Mouse (Mus musculus) heart, postnatal 4 days (tissue): Measurements from ENCODE around the gene Bhlha9. TPM values are rescaled to one million over a fixed set of nuclear protein-coding genes. Genes with fewer than 3 reads are reported as not detected.
A peak's percentile ranks its signal among the peaks of the same experiment; 100 is the strongest.

Experiments
- DNase-seq: peaks from one replicate; pipeline ENCODE4 v3.0.0; 2021
- total RNA-seq, 2 experiments: library from RNA; stranded (reverse); gene quantifications; 2 replicates each; pipeline ENCODE4 v1.2.3; 2021

The Bhlha9 gene
- total RNA-seq, result not detected

DNA sequence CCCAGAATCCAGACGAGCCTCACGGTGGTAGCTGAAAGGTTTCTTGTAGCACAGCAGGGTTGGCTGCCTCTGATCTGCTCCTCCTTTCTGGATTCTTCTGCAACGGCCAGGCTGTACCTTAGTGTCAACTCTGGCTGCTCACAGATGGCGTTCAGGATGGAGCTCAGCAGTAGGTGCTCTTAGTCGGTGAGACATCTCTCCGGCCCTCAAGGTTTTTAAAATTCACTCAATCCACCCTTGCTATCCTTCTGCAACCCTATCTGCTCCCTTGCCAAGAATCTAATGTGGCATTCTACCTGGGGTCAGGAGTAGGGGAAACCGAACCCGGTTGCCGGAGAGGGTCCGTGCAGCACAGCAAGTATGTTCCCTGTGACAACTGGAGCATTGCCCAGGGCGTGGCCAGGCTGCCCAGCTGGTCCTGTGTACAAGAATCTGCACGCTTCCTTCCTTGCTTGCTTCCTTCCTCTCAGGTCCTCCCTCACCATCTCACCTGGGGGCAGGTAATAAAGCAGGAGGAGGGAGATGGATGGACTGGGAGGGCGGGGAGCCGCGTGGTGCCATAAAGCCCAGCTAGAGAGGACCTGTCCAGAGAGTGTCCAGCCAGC, at the start of gene Bhlha9:
Bhlha9 (plus strand) TSS at position 600 of the 605 bp plus-strand sequence.
- DNase-seq, result no peak

DNA sequence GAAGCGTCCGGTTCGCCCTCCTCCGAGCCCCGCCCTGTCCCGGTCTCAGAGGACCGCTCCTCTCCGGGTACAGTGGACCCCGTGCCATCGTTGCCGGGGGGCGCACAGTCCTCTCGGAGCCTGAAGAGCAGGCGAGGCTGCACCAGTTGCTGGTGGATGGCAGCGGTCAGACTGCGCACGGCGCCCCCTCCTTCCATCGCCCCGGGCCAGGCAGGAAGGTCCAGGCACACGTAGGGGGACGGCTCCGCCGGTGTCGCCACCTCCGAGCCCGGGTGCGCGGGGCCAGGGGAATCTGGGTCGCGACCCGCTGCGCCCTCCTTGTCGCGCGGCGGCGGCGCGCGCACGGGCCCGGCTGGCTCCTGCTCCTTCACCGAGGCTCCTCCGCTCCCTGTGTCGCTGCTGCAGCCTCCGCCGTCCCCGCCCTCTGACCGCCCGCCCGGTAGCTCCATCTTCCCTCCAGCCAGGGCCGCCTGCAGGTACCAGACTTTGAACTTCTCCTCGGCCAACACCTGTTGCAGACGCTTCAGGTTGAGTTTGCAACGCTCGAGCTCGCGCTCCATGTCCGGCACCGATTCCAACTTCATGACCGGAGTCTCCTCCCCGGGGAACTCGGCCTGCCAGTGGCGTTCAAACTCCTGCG, 49.6 kb upstream of the Bhlha9 start:
- peak; percentile 32 for DNase-seq

DNA sequence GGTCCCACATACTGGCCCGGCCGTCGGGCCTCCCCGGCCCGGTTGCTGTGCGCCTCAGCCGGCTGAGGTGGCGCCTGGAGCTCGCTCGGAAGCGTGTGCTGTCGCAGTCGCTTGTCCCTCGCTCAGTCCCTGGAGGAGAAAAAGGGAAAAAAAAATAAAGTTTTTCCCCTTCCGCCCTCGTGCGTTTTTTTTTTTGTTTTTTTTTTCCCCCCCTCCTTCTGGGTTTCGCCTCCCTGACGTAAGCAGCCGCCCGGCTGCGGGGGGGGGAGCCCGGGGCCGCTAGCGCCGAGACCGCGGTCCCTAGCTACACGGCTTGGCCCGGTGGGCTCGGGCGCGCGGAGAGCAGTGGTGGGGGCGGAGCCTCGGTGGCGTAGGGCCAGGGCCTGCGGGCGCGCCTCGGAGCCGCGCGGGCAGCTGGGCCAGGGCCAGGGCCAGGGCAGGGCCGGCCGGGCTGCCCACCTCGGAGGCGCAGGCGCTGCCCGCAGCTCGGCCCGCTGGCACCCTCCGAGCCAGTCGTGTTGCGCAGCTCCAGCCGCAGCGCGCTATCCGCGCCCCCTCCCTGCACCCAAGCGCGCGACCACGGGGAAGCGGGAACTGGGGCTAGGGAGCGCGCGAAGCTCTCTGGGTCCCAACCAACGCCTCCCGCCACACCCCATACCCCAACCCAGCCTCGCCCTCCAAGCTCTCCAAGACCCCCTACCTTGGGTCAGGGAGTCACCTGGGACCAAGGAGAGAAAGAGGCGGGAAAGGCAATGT, 48.9 kb upstream of the Bhlha9 start:
- DNase-seq, result peak; percentile 80

DNA sequence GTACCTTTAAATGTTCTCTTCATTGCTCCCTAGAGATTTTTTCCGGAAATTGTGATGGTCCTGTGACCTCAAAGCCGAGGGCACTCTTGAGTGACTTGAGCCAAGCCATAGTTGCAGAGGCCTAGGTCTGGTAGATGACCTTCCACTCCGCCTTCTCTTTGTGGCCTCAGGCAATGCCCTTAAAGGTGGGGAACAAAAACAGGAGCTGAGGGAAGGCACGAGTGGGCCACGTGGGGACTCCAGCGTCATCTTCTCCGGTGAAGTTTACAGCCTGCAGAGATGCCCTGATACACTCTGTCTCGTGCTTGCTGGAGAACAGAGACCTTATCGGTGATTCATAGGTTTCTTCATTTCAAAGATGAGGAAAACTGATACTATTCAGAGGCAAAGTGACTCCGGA, 48.2 kb upstream of the Bhlha9 start:
- DNase-seq, result no peak

DNA sequence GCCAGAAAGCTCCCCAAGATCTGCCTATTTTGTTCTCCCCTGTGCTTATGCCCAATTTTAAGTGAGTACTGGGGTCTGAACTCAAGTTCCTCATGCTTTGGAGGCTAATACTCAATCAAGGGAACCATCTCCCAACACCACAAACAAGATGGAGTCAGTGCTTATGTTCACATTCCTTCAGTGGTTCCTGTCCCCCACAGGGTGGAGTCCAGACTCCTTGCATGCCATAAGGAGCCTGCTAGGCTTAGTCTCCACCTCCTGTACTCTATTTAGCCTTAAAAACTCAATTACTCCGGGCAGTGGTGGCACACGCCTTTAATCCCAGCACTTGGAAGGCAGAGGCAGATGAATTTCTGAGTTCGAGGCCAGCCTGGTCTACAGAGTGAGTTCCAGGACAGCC, 47.4 kb upstream of the Bhlha9 start:
- no peak for DNase-seq

DNA sequence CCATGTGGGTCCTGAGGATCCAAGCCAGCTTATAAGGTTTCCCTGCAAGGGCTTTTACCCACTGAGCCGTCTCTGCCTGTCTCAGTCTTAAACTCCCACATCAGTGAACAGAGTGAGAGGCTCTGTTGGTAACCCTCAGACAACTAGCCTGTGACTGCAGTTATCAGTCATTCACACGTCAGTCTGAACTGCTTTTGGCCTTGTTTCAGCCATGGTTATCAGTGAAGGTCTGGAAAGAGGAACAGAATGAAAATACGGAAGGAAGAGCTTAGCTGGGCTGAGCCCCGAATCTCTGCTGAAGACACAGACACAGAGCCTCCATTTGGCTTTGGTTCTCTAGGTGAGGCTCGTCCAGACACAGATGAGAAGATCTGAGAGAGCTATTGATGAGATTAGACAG, 43.7 kb upstream of the Bhlha9 start:
- peak; percentile 9 for DNase-seq

DNA sequence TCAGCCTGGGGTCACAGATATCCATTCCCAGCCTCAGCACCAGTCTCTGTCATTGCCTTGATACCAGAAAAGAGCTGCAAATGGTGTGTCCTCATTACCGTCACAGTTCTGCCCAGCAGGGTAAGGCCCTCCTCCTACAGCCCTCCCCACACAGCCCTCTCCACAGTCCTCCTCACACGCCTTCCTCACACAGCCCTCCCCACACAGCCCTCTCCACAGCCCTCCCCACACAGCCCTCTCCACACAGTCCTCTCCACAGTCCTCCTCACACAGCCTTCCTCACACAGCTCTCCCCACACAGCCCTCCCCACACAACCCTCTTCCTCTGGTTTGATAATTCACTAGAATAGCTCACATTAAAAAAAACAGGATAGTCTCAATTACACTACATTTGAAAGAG, 42.2 kb upstream of the Bhlha9 start:
- no peak for DNase-seq

DNA sequence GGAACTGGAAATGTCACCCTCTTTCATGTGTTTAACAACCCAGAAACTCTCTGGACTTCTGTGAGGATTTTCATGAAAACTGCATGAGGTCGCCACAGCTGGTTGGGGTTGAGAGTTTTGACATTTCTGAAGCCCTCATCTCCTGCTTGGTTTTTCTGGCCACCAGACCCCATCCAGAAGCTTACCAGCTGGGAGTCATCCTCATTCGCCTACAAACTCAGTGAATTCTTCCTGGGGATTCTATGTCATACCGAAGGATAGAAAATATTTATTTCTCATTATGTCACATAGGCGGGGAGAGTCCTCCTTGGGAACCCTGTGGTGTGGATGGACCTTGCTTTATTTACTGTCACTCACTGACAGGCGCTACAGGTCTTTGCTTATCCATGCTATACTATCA, 41.8 kb upstream of the Bhlha9 start:
- DNase-seq, result no peak

DNA sequence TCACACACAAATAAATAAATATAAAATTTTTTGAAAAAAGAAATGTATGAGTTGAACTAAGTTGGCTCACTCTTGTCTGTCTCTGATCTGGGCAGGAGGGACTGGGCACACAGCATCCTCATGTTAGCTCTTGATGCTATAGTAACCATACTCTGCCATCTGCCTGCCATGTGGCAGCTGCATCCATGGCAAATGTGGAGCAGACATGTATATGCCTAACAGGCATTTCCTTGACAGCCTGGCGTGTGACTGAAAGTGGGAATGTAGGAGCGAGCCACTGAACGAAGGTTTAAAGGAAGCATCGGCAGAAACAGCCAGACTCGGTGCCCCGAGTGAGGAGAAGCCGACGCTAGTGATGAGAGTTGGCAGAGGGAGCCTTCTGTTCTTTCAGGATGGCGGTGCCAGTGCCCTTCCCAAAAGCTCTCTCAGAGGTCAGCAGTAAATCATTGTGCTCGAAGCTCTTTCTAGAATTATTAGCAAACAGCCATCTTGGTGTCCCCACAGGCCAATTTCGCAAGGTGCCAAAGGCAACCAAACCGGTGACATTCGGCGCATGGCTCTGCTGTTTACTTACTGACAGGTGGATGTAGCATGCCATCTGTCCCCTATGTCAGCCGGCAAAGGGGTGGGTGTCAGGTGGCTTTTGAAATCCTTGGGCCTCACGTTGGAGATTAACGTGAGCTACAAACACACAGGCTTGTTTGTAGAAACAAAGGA, 32.8 kb upstream of the Bhlha9 start:
- DNase-seq, result no peak

DNA sequence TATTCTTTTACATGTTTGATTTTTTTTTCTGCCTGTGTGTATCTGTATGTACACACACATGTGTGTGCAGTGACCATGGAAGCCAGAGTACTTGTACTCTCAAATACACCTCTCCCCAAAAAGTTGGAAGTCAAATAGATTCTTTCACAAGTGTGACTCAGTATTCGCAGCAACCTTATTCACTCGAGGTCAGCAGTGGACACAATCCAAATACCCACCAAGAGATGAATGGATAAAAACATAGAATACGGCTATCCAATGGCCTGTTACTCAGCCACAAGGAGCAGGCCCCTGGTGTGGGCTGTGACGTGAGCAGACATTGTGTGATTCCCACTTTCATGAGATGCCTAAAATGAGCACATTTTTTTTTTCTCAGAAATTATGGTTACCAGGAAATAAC, 32.0 kb upstream of the Bhlha9 start:
- DNase-seq, result no peak

DNA sequence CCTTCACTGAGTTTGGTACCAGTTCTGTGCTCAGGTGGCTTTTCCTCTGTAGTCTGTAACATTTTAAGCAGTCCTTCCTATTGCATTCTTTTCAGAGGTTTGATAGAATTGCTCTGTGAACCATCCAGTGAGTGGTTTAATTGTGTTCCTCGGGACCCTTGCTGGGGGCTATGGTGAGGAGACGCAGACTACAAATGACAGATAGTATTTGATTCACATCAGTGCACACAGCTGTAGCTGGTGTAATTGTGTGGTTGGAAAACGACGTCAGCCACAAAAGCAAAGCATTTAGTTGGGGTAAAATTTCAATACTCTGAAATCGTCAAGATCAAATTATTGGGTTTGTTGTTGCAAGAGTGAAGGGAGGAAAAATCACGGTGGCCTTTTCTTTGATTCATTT, 28.0 kb upstream of the Bhlha9 start:
- no peak for DNase-seq

DNA sequence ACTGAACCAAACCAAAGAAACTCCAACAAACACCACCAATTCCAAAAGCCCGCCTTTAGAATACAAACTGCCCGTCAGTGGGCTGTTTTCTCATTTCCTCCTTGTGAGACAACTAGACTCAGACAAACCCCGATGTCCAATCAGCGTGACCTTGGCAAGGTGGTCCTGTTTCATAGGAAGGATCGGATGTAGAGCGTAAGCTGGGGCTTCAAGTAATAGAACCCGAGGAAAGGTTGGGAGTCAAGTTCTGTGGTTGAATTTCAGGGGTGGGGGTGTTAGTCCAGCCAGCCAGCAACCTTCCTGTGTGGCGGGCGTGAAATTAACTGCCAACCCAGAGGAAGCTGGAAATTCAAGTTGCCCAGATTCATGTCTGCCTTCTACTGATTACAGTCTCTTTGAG, 27.2 kb upstream of the Bhlha9 start:
- DNase-seq, result no peak

DNA sequence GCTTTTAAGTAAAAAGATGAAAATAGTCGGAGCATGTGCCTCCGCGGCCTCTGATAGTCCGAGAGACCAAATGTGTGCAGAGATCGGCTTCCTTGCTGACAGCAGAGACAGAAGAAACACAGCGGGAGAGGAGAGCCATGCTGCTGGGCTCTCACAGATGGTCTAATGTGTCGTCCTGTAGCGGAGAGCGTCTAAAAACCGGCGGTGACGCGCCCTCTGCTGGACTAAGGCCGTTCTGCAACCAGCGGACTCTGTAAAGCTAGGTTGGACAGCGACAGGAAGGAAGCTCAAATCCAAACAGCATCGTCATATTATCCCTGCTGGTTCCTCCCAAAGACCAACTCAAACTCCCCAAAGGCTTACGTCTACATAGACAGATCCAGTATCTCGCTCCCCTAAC, 26.3 kb upstream of the Bhlha9 start:
- peak; percentile 95 for DNase-seq

DNA sequence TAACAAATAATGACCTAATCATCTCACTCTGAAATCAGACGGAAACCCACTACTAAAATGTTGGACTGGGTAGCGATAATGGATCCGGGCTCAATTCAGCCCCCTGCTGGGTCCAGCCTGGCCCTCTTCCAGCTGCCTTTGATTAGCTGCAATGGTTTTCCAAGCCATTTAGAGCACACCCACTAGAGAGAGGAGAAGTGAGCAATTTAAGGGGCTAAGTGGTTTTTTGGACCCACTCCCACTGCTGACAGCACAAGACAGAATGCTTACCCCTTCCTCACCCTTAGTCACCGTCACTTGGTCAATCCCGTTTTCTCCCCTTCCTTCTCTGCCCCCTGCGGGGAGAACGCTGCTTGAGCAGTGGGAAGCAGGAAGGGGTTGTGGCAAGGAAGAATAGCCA, 25.2 kb upstream of the Bhlha9 start:
- peak; percentile 16 for DNase-seq

DNA sequence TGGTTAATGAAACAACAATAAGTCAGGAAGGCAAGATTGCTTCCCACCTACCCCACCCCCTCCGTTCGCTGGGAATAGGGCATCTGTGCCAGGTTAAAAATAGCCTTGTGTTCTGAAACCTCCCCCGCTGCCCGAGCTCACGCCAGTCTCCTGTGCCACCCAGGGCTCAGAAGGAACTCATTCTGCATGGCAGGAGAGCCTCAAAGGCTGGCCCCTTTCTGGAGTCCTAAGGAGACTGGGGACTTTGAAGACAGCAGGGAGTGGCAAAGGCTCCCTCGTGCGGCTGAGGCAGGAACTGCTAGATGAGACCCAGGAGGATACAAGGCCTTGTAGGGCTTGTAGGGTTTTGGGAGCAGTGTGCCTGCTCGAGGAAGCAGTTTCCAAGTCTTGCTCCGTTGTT, 24.8 kb upstream of the Bhlha9 start:
- DNase-seq, result peak; percentile 77

DNA sequence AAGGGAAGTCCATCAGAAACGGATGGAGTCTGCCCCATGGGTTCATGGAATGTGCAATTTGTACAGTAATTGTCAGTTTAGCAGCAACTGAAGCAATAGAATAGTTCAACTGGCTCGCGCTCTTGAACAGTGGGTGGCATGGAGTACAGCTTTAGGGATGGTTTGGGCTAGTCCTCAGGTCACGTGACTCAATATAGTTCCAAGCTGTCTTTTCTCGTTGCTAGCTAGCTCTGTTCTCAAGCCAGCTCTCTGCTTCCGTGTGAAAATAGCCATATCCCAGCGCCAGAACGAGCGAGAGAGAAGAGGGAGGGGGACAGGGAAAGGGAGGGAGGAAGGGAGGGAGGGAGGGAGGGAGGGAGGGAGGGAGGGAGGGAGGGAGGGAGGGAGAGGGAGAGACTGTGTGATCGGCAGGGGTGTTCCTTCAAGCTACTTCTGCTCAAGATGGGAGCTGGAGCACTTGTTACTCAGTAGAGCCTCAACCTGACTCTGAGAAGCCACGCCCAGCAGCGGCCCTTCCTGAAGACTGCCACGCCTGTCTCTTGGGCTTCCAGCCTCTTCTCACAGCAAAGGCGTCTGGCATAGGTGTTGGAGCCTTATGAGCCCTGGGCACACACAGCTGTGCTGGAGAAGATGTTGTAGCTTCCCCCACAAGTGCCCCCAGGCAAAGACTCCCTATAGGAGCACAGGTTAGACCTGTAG, 21.3 kb upstream of the Bhlha9 start:
- DNase-seq, result no peak

DNA sequence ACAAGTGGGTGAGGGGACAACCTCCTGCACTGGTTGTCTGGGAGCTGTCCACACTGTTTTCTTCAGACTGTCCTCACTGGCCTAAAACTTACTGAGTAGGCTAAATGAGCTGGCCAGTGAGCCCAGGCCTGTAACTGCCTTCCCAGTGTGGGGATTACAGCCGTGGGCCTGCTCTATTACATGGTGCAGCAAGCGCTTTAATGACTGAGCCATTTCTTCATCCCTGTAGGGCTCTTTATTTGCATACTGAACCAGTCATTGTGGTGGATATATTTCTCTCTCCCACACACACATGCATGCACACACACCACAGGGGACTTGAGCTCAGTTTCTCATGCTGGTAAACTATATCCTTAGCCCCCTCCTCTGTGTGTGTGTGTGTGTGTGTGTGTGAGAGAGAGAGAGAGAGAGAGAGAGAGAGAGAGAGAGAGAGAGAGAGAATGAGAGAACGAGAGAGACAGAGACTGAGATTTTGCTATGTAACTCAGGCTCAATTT, 19.4 kb upstream of the Bhlha9 start:
- DNase-seq, result no peak

DNA sequence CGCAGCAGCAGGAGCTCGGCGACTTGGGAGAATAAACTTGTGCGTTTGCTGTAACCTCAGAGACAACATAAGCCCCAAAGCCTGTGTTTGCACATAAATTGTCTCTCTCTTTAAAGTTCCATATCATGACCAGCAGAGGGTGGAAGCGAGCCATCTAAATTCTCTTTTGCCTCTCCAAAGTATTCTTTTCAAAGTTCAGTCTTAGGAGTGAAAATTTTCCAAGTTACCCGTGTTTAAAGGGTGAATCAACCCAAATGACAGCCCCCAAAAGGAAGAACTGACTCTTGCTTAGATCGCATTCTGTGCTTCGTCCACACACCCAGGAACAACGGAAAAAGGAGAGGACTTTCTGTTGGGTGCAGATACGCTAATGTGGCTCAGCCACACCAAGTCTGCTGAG, 17.2 kb upstream of the Bhlha9 start:
- peak; percentile 62 for DNase-seq

DNA sequence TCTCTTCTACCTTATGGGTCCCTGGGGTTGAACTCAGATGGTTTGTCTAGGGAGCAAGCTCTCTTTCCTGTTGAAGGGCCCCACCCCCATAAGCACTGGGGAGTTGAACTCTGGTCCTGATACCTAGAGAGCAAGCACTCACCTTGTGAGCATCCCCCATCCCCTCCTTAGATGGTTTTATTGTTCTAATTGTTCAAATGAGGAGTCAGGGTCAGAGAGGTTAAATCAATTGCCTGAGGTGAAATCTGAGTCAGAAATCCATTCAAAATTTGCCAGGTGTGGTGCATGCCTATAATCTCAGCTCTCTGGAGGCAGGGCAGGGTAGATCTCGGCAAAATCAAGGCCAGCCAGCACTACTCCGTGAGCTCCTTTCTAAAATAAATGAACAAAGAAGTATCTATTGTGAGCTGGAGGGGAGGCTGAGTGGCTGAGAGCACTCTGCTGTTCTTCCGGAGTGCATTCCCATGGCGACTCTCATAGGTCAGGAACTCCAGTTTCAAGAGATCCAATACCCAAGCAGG, 14.8 kb upstream of the Bhlha9 start:
- no peak for DNase-seq

DNA sequence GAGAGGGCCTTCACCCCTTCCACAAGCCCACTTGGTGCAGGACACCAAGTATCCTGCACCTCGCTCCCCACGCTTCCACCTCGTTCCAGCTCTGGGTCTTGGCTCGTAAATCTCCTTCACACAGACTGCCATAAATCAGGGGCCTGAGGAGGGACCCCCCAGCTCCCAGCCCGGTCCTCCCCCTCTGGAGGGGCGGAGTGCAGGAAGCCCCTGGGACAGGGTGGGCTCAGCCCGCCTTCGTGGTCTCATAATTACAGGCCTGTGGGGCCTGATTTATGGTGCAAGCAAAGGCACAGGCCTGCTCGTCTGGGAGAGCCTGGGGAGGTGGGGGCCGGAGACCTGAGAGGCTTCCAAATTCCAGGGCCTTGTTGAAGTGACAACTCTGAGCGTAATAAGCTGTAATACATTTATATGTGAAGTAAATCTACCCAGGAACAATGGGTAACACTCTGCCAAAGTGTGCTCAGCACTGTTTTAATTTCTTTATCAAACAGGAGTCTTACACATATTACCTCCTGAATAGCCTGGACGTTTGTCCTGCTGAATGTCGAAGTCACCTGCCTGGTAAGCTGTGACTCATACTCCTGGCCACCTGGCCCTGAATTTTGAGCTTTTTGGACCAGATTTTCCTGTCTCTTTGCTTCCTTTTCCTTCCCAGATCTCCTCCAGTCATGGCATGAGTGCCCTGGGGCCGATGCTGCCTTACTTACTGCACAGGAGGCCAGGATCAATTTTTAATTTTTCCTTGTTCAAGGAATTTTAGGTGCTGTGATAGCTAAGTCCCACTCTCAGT, 12.9 kb upstream of the Bhlha9 start:
- DNase-seq, result no peak

DNA sequence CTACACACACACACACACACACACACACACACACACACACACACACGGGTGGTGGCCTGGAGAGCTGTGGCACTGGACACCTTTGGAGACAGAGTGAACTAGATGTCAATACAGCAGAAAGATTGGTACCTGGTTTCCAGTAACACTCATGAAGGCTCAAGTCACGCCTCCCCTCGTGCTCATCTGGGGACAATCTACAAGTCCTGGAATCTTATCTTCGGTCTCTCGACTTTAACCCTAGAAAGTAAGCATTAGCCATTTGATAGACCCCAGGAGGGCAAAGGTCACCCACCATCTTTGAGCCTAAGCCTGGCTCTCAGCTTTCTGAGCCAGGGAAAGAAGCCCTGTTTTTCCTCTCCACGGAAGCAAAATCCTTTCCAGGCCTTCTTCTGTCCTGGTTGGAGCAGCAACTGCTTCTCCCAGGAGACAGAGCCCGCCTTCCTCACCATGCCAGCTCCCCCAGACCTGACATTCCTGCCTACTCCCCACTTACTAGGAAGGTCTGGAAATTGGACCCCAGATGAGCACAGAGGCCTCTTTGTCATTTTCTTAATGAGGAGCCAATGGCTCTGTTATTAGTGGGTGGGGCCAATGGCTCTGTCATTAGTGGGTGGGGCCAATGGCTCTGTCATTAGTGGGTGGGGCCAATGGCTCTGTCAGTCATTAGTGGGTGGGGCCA, 10.3 kb upstream of the Bhlha9 start:
- no peak for DNase-seq
